Mouse (Mus musculus): Measurements from ENCODE around the gene Fam124a.
A peak's percentile ranks its signal among the peaks of the same experiment; 100 is the strongest.
"Not testable (repeated sequence)": the region's sequence is repeated elsewhere in the genome, so short reads cannot be mapped to it uniquely, and the experiment has no call there.

The Fam124a gene

GRCm38 (mm10) chr14:62555309-62555829 lies at the start of gene Fam124a:
Gene Fam124a (plus strand): TSS chr14:62555737.
- DNase-seq = peak; percentile 75

DNA sequence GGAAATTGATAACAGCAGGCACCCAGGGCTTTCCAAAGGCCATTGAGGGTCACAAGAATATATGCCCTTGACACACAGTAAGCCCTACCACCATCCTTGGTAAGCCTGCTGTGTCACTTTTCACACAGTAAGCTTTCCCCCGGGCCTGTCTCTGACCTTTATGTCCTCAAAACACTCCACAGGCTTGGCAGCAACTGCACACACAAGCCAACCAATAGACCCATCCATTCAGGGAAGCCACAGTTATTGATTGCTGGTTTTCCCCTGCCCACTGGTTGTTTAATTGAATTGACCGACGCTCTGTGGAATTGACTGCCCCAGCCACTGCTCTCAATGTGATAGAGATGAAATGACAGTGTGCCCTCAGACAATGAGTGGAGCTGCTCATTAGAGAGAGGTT lies 49.3 kb upstream of the Fam124a start:
- DNase-seq = no peak

GRCm38 (mm10) chr14:62509350-62509749 lies 46.2 kb upstream of the Fam124a start:
- no peak for DNase-seq

DNA sequence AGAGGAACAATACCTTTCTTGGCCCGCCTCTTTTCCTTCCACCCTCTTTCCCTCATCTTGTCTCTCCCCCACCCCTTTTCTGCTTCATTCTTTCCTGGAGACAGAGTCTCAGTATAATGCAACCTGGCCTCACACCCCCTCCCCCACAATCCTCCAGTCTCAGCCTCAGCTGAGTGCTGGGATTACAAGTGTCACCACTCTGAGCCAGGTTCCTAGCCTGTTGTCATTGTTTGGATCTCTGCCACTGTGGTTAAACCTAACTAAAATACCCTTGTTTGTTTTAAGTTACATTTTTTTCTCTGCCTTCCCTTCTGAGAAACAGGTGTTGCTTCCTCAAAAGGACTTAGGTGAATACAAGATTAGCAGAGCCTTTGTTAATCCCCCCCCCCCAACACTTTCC lies 42.7 kb upstream of the Fam124a start:
- no peak for DNase-seq

GRCm38 (mm10) chr14:62530951-62531350 lies 24.6 kb upstream of the Fam124a start:
- no peak for DNase-seq

- no peak for DNase-seq
Measured at GRCm38 (mm10) chr14:62536127-62536526, 19.4 kb upstream of the Fam124a start.

DNA sequence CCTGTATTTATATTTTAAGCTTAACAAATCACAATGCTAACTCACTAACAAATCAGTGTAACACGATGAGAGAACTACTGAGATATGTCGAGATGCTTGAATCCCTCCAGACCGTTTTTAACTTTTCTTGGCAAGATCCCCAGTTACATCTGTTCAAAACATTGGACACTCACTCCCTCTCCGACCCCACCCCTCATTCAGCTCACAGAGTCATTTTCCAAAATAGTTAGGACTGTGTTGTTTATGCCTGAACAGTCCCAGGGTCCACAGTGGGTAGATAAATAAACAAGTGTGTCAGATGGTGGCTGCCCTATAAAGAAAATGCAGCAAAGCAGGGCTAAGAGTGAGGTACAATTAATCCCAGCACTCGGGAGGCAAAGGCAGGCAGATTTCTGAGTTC lies 18.5 kb upstream of the Fam124a start:
- DNase-seq = no peak

DNA sequence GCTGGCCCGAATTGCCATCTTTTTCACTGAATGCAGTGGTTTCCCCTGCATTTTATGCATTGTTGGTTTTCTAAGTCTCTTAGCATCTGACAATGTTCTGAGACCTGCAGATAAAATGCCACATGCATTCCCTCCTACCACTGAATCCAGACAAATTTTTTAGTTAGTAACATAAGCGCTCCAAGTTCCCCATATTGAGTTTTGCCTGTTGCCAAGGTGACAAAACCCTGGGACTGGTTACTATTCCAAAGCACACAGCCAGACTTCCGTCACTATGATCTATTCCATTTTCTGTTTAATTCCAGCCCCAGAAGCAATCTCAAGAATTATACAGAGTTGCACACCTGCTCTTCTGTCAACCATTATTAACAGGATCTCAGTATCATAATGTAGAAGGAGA lies 15.7 kb upstream of the Fam124a start:
- DNase-seq = no peak

DNA sequence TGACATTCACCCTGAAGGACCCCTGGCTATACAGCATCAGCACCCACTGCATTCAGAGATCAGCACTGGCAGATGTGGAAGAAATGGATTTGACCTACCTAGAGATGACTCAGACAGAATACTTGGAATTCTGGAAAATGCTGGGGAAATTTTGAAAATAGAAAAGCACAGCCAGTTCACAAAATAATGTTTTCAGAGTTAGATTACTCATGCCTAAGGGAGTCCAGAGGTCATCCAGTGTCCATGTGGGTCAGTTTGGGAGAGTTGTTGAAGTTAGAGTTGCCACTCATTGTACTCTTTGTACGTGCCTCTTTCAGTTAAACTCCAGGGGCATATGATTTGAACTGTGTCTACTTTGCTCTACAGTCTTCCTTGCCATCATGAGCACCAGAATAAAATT lies 13.8 kb upstream of the Fam124a start:
- DNase-seq = no peak

DNA sequence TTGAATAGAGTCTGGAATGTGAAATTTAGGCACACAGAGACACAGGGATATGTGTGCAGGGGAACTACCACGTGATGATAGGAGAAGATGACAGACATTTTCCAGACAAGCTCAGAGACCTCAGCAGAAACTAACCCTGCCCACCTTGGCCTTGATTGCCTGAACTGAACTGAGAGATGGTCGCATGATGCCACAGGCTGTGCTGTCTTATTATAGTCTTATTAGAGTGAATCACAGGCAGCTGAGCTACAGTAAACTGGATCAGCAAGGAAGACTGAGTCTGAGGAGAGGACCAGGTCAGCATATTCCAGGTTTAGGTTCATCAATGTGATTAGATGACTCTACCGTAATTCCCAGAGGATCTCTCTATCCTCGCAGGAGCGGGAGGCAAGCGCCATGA lies 9.2 kb upstream of the Fam124a start:
- DNase-seq = no peak

DNA sequence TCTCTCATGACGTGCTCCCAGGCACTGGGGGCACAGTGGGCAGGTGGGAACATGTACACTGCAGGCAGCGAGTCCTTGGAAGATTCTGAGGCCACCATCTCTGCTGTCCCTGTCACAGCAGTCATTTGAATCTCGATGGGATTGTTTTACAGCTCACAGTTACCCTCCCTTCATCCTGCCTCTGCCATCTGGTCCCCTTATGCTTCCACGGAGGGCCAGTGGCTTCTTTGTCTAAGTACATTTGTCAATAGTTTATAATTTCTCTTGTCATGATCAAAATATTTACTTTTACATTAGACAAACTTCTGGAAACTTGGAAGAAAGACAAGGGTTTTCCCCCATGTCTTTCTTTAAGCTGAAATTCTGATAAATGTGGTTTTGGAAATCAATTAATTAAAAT lies 8.8 kb upstream of the Fam124a start:
- DNase-seq = no peak

- no peak for DNase-seq
Measured at GRCm38 (mm10) chr14:62550121-62550520, 5.4 kb upstream of the Fam124a start.

- DNase-seq = no peak
Measured at GRCm38 (mm10) chr14:62552771-62553170, 2.8 kb upstream of the Fam124a start.

GRCm38 (mm10) chr14:62553786-62554185 lies 1.8 kb upstream of the Fam124a start:
- DNase-seq = peak; percentile 10

GRCm38 (mm10) chr14:62555840-62556810 lies 588 bp downstream of the Fam124a start:
- DNase-seq = no peak

DNA sequence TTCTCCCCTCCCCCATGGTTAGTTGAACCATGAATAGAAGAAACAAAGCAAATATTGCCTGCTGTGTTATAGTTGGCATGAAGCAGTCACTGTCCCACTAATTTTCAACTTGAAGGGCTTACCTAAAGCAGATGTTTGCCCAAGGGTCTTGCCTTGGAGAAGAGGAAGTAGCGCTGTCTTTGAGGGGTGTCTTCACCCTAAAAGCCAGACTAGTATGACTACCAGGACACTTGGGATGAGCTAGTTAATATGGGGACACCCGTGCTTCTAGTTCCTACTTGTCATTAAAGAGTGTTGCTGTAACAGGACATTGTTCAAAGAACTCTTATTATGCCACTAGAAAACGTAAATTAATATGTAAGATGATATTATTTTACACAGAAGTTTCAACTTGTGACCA lies 1.6 kb downstream of the Fam124a start:
- no peak for DNase-seq

DNA sequence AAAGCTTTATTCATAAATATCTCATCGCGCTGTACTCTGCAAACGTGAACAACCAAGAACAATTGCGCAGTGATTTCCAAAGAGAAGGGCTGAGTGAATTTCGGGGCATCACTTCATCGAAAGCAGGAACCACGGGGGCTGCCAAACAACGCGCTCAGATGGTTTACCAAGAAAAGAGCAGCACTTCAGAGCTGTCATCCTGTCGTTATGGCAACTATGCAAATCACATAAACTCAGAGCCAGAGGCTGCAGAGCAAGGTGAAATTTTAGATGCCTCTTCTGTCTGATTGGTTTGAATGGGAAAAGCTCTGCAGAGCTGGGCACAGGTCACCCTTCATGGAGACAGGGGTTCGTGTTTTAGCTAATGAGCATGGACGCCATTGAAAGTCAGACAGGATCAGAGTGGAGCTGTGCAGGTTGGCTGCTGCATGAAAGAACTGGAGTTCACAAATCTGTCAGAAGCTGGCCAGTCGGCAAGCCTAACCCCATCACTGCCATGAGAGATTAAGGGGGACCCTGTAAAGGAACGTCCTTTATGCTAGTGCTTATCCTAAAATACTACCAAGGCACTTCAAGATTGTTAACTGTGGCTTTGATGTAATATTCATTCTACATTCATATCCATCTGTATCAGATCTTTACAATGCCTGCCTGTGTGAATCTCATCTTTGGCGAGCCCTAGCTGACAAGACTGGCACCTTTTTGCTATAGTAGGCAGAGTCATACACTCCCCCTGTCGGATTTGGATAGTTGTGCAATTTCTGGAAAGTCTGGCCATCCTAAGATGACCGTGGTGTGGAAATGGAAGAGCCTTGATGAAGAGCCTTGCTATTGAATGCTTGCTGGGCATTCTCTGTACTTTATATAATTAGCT lies 6.6 kb downstream of the Fam124a start:
- no peak for DNase-seq

DNA sequence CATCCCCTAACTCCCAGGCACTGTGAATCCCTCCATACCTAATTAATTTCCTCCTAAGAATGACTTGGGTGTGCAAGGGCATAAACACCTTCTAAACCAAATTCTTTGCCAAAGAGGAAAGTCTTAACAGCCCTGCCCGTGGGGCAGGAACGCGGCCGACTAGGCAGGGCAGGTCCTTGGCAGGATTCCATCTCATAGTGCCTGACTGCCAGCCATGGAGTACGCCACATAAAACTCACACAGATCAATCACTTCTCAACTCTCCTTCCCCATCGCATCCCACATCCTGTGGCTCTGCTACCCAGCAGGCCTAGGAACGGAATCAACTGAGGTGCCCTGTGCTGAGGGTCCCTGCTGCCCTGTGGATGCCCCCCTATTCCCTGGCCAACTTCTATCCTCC lies 8.1 kb downstream of the Fam124a start:
- DNase-seq = no peak

DNA sequence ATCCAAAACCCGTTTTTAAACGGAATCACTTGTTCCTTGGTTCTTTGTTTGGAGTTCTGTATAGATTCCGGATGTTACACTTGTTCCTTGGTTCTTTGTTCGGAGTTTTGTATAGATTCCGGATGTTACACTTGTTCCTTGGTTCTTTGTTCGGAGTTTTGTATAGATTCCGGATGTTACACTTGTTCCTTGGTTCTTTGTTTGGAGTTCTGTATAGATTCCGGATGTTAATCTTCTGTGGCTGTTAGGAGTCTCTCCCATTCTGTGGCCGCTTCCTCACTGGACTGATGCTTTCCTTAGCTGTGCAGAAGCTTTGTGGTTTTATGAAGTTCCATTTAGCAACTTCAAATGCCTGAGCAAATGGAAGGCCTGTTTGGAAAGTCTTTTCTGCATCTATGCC lies 11.3 kb downstream of the Fam124a start, which contains the start of gene Gm4131:
TSS of gene Gm4131 (minus strand) at position 101 of the 400 bp plus-strand sequence.
- not testable (repeated sequence) for DNase-seq

GRCm38 (mm10) chr14:62569463-62569862 lies 13.9 kb downstream of the Fam124a start:
- no peak for DNase-seq

- no peak for DNase-seq
Measured at GRCm38 (mm10) chr14:62570299-62570698, 14.8 kb downstream of the Fam124a start.

DNA sequence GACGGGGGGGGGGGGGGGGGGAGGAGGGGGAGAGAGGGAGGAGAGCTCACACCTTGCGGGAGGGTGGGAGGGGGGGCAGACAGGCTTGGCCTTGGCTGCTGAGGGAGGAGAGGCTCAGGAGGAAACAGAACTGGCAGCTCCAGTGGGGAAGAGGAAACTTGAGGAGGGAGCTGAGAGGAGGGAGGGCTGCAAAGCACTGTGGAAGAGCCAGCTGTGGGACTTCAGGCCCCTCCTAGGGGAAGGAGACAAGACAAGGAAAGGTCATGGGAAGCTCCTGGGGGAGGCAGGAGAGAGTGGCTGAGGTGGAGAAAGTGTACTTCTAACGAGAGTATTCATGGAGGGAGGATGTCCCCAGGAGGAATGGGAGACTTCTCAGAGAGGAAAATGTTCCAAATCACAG lies 17.9 kb downstream of the Fam124a start:
- DNase-seq = no peak

DNA sequence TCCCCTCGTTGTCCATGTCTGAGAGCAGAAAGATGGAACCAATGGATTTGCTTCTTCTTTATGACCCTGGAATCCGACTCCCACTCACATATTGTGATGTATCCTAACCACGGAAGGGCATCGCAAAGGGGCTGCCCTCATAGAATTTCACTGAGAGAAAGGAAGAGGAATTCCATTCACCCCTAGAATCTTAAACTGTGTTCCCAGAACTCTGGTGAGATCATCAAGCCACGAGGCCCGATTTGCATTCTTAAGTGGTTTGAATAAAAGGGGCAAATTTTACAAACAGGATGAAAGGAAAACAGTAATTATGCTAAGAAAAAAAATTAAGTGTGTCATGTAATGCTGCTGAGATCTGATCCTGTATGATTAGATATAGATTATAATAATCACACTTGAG lies 19.4 kb downstream of the Fam124a start:
- DNase-seq = no peak
